Mouse (Mus musculus): Measurements from ENCODE around the gene Gm20873. TPM values are rescaled to one million over a fixed set of nuclear protein-coding genes. Genes with fewer than 3 reads are reported as not detected.
"Not testable (repeated sequence)": the region's sequence is repeated elsewhere in the genome, so short reads cannot be mapped to it uniquely, and the experiment has no call there.

Gm20873 gene
- not detected in 2 replicates for polyA plus RNA-seq (2015; fragmentation: Nextera tagmentation; extraction: Ambion mirVana)

GRCm38 (mm10) chrY:6266798-6267197, at the start of gene Gm20873:
Gm20873 (plus strand) TSS chrY:6267098.
- not testable (repeated sequence) for H3K27me3 ChIP-seq; ATAC-seq (replicated peaks; ENCODE audit: insufficient number of reproducible peaks, insufficient read depth, low FRiP score, low read depth); H3K9me3 ChIP-seq (replicated peaks); H3K4me1 ChIP-seq (replicated peaks); H3K36me3 ChIP-seq; H3K4me3 ChIP-seq; H3K27ac ChIP-seq; H3K9ac ChIP-seq; H3K4me2 ChIP-seq

DNA sequence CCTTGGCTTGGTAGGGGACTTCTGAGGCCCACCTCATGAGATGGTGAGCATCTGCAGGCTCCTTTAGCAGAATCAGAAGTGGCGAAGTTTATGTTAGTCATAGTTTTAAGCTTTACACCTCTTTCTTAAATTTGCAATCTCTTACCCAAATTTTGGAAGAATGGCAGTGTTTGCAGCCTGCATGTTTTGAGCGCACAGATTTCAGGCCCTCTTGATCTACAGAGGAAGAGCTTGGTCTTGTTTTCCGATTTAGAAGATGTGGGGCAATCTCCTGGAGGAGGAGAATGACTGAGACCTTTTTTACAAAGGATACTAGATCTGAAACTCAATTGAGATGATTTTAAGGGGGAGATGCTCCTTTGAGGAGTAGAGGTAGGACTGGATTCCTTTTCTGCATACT, 29.0 kb upstream of the Gm20873 start, which contains the start of gene Gm21746:
Gene Gm21746, minus strand, starts transcription at position 101 of the 400 bp plus-strand sequence.
- 44% methylated on average over 2 of the region's 3 CpGs for WGBS
- not testable (repeated sequence) for H3K27me3 ChIP-seq; H3K9me3 ChIP-seq (replicated peaks); H3K27ac ChIP-seq; H3K4me1 ChIP-seq (replicated peaks); ATAC-seq (replicated peaks; ENCODE audit: insufficient number of reproducible peaks, insufficient read depth, low FRiP score, low read depth); H3K4me3 ChIP-seq; H3K9ac ChIP-seq; H3K36me3 ChIP-seq; H3K4me2 ChIP-seq

Other genes starting within 250 kb of the Gm20873 start
- gene Gm21746, start 29.1 kb upstream of the Gm20873 start, polyA plus RNA-seq (2015; fragmentation: Nextera tagmentation; extraction: Ambion mirVana) = not detected in 2 replicates

Measured in heart, embryonic 15.5 days (tissue).